In the genomic region with DNA sequence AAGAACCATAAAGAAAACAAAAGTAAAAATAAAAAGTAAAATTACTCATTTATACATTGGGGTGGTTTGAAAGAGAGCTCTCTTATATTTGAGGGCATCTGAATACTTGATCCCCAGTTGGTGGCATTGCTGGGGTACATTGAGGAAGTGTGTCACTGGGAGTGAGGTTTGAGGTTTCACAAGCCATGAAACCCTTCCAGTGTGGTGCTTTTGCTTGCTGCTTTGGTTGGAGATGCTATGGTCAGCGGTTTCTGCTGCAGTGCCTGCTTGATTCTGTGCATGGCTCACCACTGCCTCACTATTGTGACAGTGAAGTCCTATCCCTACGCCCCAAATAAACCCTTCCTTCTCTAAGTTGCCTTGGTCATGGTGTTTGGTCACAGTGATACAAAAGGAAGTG, we compare ENCODE assay signal across 26 mouse cellular contexts. TPM values are rescaled to one million over a fixed set of nuclear protein-coding genes. Genes with fewer than 3 reads are reported as not detected.
DNase-seq lines count a peak whose midpoint lies in the region; ATAC-seq lines count a peak whose summit lies in the region.
"Had no signal": no experiment of that assay in that cellular context is flagged by ENCODE, and none has a peak within 500 bp of the region (broad histone marks: within the 10 kb centered on the region; RNA-seq: fewer than 3 reads in every experiment).

No protein-coding gene starts in this region.

- DNase-seq in hindbrain, embryonic 10.5 days (ENCODE audit: low spot score), result no peak
- DNase-seq in adrenal gland, adult 2 months, result no peak
- no peak for DNase-seq in gastrocnemius, adult 8-10 months (ENCODE audit: low spot score in 2 of 2)
- DNase-seq: adrenal gland, postnatal 10 days; cerebellum, adult 11-12 months; cerebellum, postnatal 10 days; gastrocnemius, postnatal 36 days; heart, postnatal 10 days; kidney, adult 9 months; kidney, postnatal 25 days; midbrain, embryonic 14.5 days; right cerebral cortex, postnatal 25 days; thymus, postnatal 14 days had no signal

- H3K27ac ChIP-seq in hindbrain, embryonic 16.5 days (ENCODE audit: low read depth, low read length), result no peak overlapping the region
- H3K27ac ChIP-seq in hindbrain, embryonic 10.5 days, result no peak overlapping the region
- H3K27ac ChIP-seq in forebrain, embryonic 16.5 days (ENCODE audit: low read length), result no peak overlapping the region
- H3K27ac ChIP-seq: forebrain, embryonic 12.5 days; hindbrain, embryonic 12.5 days; left cerebral cortex, adult 2 months; limb, embryonic 12.5 days; liver, embryonic 15.5 days; lung, embryonic 15.5 days had no signal

- no peak overlapping the region for H3K4me3 ChIP-seq in hindbrain, embryonic 16.5 days (ENCODE audit: low read length)
- H3K4me3 ChIP-seq in hindbrain, embryonic 10.5 days, result no peak overlapping the region
- no peak overlapping the region for H3K4me3 ChIP-seq in forebrain, embryonic 16.5 days (replicated peaks; ENCODE audit: low read length)
- H3K4me3 ChIP-seq: forebrain, embryonic 12.5 days; heart, embryonic 13.5 days; hindbrain, embryonic 12.5 days; left cerebral cortex, adult 2 months; limb, embryonic 12.5 days; liver, embryonic 15.5 days; lung, embryonic 15.5 days had no signal

- no peaks in the 10 kb centered on the region for H3K4me1 ChIP-seq in hindbrain, embryonic 16.5 days (ENCODE audit: control insufficient read depth, insufficient read depth, low read depth, low read length)
- no peaks in the 10 kb centered on the region for H3K4me1 ChIP-seq in hindbrain, embryonic 10.5 days (replicated peaks)
- no peaks in the 10 kb centered on the region for H3K4me1 ChIP-seq in forebrain, embryonic 16.5 days (replicated peaks; ENCODE audit: control insufficient read depth, insufficient read depth, low read length)
- H3K4me1 ChIP-seq: forebrain, embryonic 12.5 days; hindbrain, embryonic 12.5 days; liver, embryonic 15.5 days had no signal

- no peaks in the 10 kb centered on the region for H3K27me3 ChIP-seq in hindbrain, embryonic 16.5 days (replicated peaks; ENCODE audit: control insufficient read depth, insufficient read depth, low read length)
- no peaks in the 10 kb centered on the region for H3K27me3 ChIP-seq in hindbrain, embryonic 10.5 days (ENCODE audit: insufficient read depth, poor library complexity, severe bottlenecking)
- H3K27me3 ChIP-seq in forebrain, embryonic 16.5 days (replicated peaks; ENCODE audit: control insufficient read depth, insufficient read depth, low read length), result no peaks in the 10 kb centered on the region
- H3K27me3 ChIP-seq: forebrain, embryonic 12.5 days; heart, embryonic 13.5 days; hindbrain, embryonic 12.5 days; limb, embryonic 12.5 days; liver, embryonic 15.5 days; lung, embryonic 15.5 days had no signal

- ATAC-seq in hindbrain, embryonic 16.5 days, result 0 out of 2 replicates have a peak, but pooled peaks have one; percentile 25
- peak; percentile 94 for ATAC-seq in common myeloid progenitor, adult 5-6 weeks (replicated peaks; ENCODE audit: low read depth, poor library complexity, severe bottlenecking)
- peak; percentile 95 for ATAC-seq in megakaryocyte, adult 5-6 weeks (ENCODE audit: poor library complexity, severe bottlenecking)
- no peak for ATAC-seq in forebrain, embryonic 16.5 days
- ATAC-seq: intestine, embryonic 16.5 days had no signal

- no peaks in the 10 kb centered on the region for H3K36me3 ChIP-seq in hindbrain, embryonic 16.5 days (ENCODE audit: control insufficient read depth, insufficient read depth, low read length)
- H3K36me3 ChIP-seq in hindbrain, embryonic 10.5 days, result no peaks in the 10 kb centered on the region
- no peaks in the 10 kb centered on the region for H3K36me3 ChIP-seq in forebrain, embryonic 16.5 days (ENCODE audit: control insufficient read depth, insufficient read depth)
- H3K36me3 ChIP-seq: forebrain, embryonic 12.5 days; G1E; heart, embryonic 13.5 days; hindbrain, embryonic 12.5 days; limb, embryonic 12.5 days; liver, embryonic 15.5 days; lung, embryonic 15.5 days had no signal

- H3K9me3 ChIP-seq in hindbrain, embryonic 16.5 days (ENCODE audit: control insufficient read depth, low read length), result no peaks in the 10 kb centered on the region
- H3K9me3 ChIP-seq in hindbrain, embryonic 10.5 days, result no peaks in the 10 kb centered on the region
- no peaks in the 10 kb centered on the region for H3K9me3 ChIP-seq in forebrain, embryonic 16.5 days (ENCODE audit: control insufficient read depth, low read length)
- H3K9me3 ChIP-seq: forebrain, embryonic 12.5 days; G1E; heart, embryonic 13.5 days; hindbrain, embryonic 12.5 days; limb, embryonic 12.5 days; liver, embryonic 15.5 days; lung, embryonic 15.5 days had no signal

- H3K9ac ChIP-seq in hindbrain, embryonic 16.5 days (ENCODE audit: low read depth, low read length), result no peak overlapping the region
- H3K9ac ChIP-seq in forebrain, embryonic 16.5 days (replicated peaks; ENCODE audit: low read depth, low read length), result no peak overlapping the region
- H3K9ac ChIP-seq: forebrain, embryonic 12.5 days; heart, embryonic 13.5 days; hindbrain, embryonic 12.5 days; limb, embryonic 12.5 days; liver, embryonic 15.5 days; lung, embryonic 15.5 days had no signal

- H3K4me2 ChIP-seq in hindbrain, embryonic 16.5 days (ENCODE audit: low read length), result no peak overlapping the region
- H3K4me2 ChIP-seq in forebrain, embryonic 16.5 days (ENCODE audit: low read length), result no peak overlapping the region
- H3K4me2 ChIP-seq: forebrain, embryonic 12.5 days; hindbrain, embryonic 12.5 days; limb, embryonic 12.5 days; liver, embryonic 15.5 days; lung, embryonic 15.5 days had no signal

- 90% methylated on average over 2 of the region's 2 CpGs for WGBS in hindbrain, embryonic 16.5 days
- WGBS in hindbrain, embryonic 10.5 days, result 88% methylated on average over 2 of the region's 2 CpGs
- WGBS in forebrain, embryonic 16.5 days, result 89% methylated on average over 2 of the region's 2 CpGs

RNA-seq across cellular contexts. Expression of a gene that starts 10.9 kb away (rescaled TPM):
- polyA plus RNA-seq in hindbrain, embryonic 16.5 days (2015; fragmentation: Nextera tagmentation; extraction: Ambion mirVana), result 2.0 and 2.1 TPM in 2 replicates
- polyA plus RNA-seq in hindbrain, embryonic 10.5 days (2016; fragmentation: Nextera tagmentation; extraction: Ambion mirVana), result 1.2 and 1.3 TPM in 2 replicates
- 3.3 and 6.1 TPM in 2 replicates for total RNA-seq in common myeloid progenitor, adult 5-6 weeks (2017)
- 2.2 and 4.0 TPM in 2 replicates for total RNA-seq in megakaryocyte, adult 5-6 weeks (2015)
- total RNA-seq in megakaryocyte, adult 5-6 weeks (2017), result 1.8 and 2.1 TPM in 2 replicates
- 10 to 100 TPM; 13.5 to 14.8 TPM for total RNA-seq in adrenal gland, adult 2 months (2021)
- polyA plus RNA-seq in adrenal gland, adult 2 months (2012; rRNA removed), result 2.8 and 3.4 TPM in 2 replicates
- 1.6 and 2.0 TPM in 2 replicates for polyA plus RNA-seq in forebrain, embryonic 16.5 days (2015; fragmentation: Nextera tagmentation; extraction: Ambion mirVana)
- total RNA-seq in gastrocnemius, adult 8-10 months (2022), result 10 to 100 TPM; 35.8 to 50.2 (median 41.7) TPM
- polyA plus RNA-seq: G1E had no signal
